Mouse (Mus musculus) forebrain, embryonic 14.5 days (tissue): Measurements from ENCODE around the gene Myf5. TPM values are rescaled to one million over a fixed set of nuclear protein-coding genes. Genes with fewer than 3 reads are reported as not detected.
A peak's percentile ranks its signal among the peaks of the same experiment; 100 is the strongest.

Experiments
- ATAC-seq: fragments of 200-750 bp; cut with Nextera tagmentation; 2 replicates; pipeline ENCODE4 v1.8.0; 2017; ENCODE audit warnings: mild to moderate bottlenecking, moderate library complexity
- DNase-seq: peaks from one replicate; pipeline ENCODE4 v3.0.0-alpha.2; 2015; ENCODE audit warnings: low spot score
- H3K27ac ChIP-seq: fragments of 300-500 bp; sonication (generic); 2 replicates; pipeline ENCODE4 v1.5.1; 2014; ENCODE audit warnings: low read depth, mild to moderate bottlenecking, control low read depth, low read length, moderate library complexity
- H3K27me3 ChIP-seq: fragments of 300-500 bp; sonication (generic); replicated peaks from 2 replicates; pipeline ENCODE4 v1.6.1; 2014; ENCODE audit warnings: low read length, control low read depth, mixed read lengths; ENCODE audit not compliant: control insufficient read depth, insufficient read depth
- H3K36me3 ChIP-seq: fragments of 300-500 bp; sonication (generic); 2 replicates; pipeline ENCODE4 v1.6.1; 2014; ENCODE audit warnings: low read length, control low read depth; ENCODE audit not compliant: control insufficient read depth, insufficient read depth
- H3K4me1 ChIP-seq: fragments of 300-500 bp; sonication (generic); 2 replicates; pipeline ENCODE4 v1.6.1; 2014; ENCODE audit warnings: antibody characterized with exemption, low read length, control low read depth; ENCODE audit not compliant: control insufficient read depth, insufficient read depth
- H3K4me2 ChIP-seq: fragments of 300-500 bp; sonication (generic); 2 replicates; pipeline ENCODE4 v1.6.1; 2014; ENCODE audit warnings: mild to moderate bottlenecking, control low read depth, low read length
- H3K4me3 ChIP-seq: fragments of 300-500 bp; sonication (generic); 2 replicates; pipeline ENCODE4 v1.5.1; 2014; ENCODE audit warnings: low read depth, low read length, control low read depth
- H3K9ac ChIP-seq: fragments of 300-500 bp; sonication (generic); 2 replicates; pipeline ENCODE4 v1.6.1; 2014; ENCODE audit warnings: mild to moderate bottlenecking, low read length, control low read depth, moderate library complexity
- H3K9me3 ChIP-seq: fragments of 300-500 bp; sonication (generic); replicated peaks from 2 replicates; pipeline ENCODE4 v1.6.1; 2016; ENCODE audit warnings: low read length, control low read depth, mixed read lengths; ENCODE audit not compliant: control insufficient read depth
- WGBS: fragments of 180-500 bp; shearing (Covaris S2); extraction: QIAGEN DNeasy Blood & Tissue Kit; methylation state at CpG from one replicate; pipeline ENCODE4 v1.1.7; 2014; 5-methylcytosine and 5-hydroxymethylcytosine counted together
- polyA plus RNA-seq: library from polyadenylated mRNA; unstranded; fragments of >200 nt; fragmentation: Nextera tagmentation; extraction: Ambion mirVana; gene quantifications from 2 replicates; pipeline ENCODE4 v1.2.1, GENCODE M21; 2014

Gene Myf5
- polyA plus RNA-seq, 1 experiment from 2014 or later, result not detected

DNA sequence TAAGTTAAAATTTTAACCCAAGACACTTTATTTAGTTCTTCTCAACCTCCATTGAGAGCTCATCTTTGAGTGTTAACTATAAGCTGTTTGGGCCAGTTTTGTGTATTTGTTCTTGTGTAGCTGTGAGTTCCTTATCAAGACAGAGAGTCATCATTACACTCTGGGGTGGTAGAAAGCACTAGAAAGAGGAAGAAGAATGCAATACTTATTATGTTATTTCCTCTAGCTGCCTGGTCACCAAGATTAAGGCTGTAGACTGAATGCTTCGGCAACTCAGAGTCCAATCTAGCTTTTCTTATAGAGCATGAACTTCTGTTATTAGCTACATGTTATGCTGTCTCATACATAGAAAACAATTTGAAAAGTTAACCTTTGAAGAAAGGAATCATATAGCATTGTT is 10.5 kb upstream of the Myf5 start:
- H3K9me3 ChIP-seq, result no peaks in the 10 kb centered on the region
- no peak for ATAC-seq
- no peak for DNase-seq
- H3K27me3 ChIP-seq, result no peaks in the 10 kb centered on the region
- no peak overlapping the region for H3K4me2 ChIP-seq
- H3K4me3 ChIP-seq, result no peak overlapping the region
- H3K9ac ChIP-seq, result no peak overlapping the region
- no peaks in the 10 kb centered on the region for H3K36me3 ChIP-seq
- 93% methylated on average over 1 of the region's 1 CpGs for WGBS
- no peak overlapping the region for H3K27ac ChIP-seq
- no peaks in the 10 kb centered on the region for H3K4me1 ChIP-seq

DNA sequence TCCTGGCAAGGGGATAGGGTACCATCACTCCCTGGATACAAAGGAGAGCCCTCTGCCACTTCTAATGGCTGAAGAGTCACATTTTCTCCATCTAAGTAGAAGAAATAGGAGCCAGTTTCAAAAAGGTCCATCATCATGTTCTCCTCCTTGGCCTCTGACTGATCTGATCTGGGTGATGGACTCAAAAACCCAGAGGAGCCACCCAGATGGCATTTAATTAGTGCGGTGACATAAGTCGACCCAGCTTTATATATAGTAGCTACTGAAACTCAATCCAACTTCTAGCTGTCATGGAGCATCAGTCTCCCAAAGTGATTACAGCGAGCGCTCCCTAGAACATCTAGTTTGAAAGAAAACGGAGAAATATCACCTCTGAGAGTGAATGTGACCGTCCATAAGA is 8.6 kb upstream of the Myf5 start, which contains the start of gene Myf6:
Gene Myf6, minus strand, starts transcription at position 170 of the 400 bp plus-strand sequence.
- H3K4me2 ChIP-seq, result peak within 1 kb of the TSS; percentile 53
- no peaks in the 10 kb centered on the region for H3K4me1 ChIP-seq
- no peaks in the 10 kb centered on the region for H3K36me3 ChIP-seq
- H3K9ac ChIP-seq, result peak within 1 kb of the TSS; percentile 55; the same call in 1 of the 2 replicates
- H3K27ac ChIP-seq, result no peak within 1 kb of the TSS
- H3K9me3 ChIP-seq, result no peaks in the 10 kb centered on the region
- 92% methylated on average over 6 of the region's 6 CpGs for WGBS
- ATAC-seq (no peak), DNase-seq (no peak)
- peak within 1 kb of the TSS; percentile 27 for H3K4me3 ChIP-seq
- no peaks in the 10 kb centered on the region for H3K27me3 ChIP-seq

DNA sequence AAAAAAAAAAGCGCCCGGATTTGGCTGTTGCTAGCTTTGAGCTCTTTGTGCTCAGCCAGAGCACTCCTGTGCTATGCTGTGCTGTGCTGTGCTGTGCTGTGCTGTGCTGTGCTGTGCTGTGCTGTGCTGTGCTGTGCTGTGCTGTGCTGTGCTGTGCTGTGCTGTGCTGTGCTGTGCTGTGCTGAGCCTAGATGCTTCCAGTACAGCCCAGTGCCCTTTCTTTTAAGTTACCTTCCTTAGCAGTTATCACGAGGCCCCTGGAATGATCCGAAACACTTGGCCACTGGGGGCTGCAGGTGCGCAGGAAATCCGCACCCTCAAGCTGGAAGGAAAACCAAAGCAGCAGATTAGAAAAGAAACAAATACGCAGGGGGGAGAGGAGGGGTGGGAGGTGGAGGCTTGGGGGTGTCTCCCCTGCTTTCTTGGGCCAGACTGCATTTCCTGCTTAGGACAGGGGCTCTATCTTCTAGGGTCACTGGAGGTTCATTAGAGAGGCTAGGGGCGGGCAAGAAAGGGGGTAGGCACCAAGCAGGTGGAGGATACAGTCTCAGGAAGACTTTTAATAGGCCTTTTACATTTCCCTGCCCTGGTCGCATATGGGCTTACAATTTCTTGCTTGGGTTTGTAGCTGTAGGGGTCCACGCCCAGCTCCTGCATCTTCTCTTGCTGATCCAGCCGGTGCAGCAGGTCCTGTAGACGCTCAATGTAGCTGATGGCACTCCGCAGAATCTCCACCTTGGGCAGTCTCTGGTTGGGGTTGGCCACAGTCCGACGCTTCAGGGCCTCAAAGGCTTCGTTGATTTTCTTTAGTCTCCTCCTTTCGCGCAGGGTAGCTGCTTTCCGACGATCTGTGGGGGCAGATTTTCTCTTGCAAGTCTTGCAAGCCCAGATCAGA is 7.9 kb upstream of the Myf5 start:
- ATAC-seq (peak; percentile 81), DNase-seq (no peak)
- H3K9ac ChIP-seq, result peak overlapping the region; percentile 55
- WGBS, result 48% methylated on average over 20 of the region's 20 CpGs
- H3K36me3 ChIP-seq, result no peaks in the 10 kb centered on the region
- H3K4me3 ChIP-seq, result peak overlapping the region; percentile 27
- H3K9me3 ChIP-seq, result no peaks in the 10 kb centered on the region
- H3K27me3 ChIP-seq, result no peaks in the 10 kb centered on the region
- peak overlapping the region; percentile 53 for H3K4me2 ChIP-seq
- no peaks in the 10 kb centered on the region for H3K4me1 ChIP-seq
- H3K27ac ChIP-seq, result no peak overlapping the region

DNA sequence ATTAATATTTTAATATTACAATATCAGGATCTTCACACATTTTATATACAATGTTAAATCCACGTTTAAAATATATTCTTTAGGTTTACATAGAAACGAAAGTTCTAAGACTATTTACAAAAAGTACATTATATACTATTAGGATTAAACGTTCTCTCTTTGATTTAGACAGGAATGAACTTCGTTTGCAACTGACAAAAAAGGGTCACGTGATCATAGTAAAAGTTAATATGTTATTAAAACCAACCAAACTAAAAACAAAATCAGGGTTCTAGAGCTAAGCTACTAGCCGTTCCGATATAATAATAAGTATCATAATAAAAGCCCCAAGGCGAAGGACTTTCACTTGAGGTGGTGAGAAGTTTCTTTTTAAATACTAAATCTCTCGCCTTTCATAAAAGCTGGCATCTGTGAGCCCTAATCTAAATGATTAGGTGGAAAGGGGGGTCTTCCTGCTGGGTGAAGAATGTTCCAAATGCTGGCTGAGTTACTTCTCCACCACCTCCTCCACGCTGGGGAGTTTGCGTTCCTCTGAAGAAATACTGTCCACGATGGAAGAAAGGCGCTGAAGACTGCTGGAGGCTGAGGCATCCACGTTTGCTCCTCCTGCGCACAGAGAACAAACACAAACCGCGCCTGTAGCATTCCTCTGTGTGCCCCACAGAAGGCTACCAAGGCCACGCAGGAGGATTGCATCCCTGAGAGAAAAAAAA is 7.1 kb upstream of the Myf5 start:
- ATAC-seq, result peak; percentile 66
- DNase-seq, result peak; percentile 43
- peak overlapping the region; percentile 55 for H3K9ac ChIP-seq

DNA sequence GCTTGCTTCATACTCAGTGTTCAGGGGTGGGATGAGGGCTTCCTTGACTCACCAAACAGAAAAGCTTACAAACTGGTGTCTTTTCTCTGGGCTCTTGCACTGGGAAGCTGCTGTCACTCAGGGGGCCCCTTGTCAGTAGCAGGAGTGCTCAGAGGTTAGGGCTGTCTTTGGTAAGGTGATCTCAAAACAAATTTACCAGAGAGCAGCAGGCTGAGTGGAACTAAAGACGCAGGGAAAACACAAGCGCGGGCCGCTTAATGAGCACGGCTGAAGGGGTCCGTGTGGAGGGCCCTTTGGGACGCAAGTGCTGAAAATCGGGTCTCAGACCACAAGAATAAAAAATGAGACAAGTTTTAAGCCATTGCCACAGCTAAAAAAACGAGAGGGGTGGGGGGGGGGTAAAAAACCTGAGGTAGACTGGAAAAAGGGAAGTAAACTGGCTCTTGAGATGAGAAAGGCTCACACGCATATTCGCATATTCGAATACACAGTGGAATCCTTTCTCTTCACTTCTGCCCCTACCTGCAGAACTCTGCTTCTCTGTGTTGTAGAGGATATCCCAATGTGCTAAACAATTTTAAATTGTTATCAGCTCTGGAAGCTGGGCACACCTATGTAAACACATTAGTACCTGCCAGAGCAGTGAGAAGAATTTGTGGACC is 2.9 kb upstream of the Myf5 start:
- Histone ChIP-seq H3K27me3 (no peaks in the 10 kb centered on the region), H3K4me1 (no peaks in the 10 kb centered on the region), H3K4me2 (no peak overlapping the region), H3K36me3 (no peaks in the 10 kb centered on the region), H3K9me3 (no peaks in the 10 kb centered on the region), H3K4me3 (no peak overlapping the region), H3K9ac (no peak overlapping the region), H3K27ac (no peak overlapping the region)
- ATAC-seq (no peak), DNase-seq (peak; percentile 14)
- WGBS, result 31% methylated on average over 12 of the region's 12 CpGs

More for the DNA sequence above, 7.1 kb upstream of the Myf5 start:
- H3K9me3 ChIP-seq, result no peaks in the 10 kb centered on the region
- H3K4me1 ChIP-seq, result no peaks in the 10 kb centered on the region
- H3K4me3 ChIP-seq, result peak overlapping the region; percentile 27
- WGBS, result 32% methylated on average over 18 of the region's 18 CpGs
- H3K36me3 ChIP-seq, result no peaks in the 10 kb centered on the region
- H3K4me2 ChIP-seq, result peak overlapping the region; percentile 53
- no peaks in the 10 kb centered on the region for H3K27me3 ChIP-seq
- H3K27ac ChIP-seq, result no peak overlapping the region

DNA sequence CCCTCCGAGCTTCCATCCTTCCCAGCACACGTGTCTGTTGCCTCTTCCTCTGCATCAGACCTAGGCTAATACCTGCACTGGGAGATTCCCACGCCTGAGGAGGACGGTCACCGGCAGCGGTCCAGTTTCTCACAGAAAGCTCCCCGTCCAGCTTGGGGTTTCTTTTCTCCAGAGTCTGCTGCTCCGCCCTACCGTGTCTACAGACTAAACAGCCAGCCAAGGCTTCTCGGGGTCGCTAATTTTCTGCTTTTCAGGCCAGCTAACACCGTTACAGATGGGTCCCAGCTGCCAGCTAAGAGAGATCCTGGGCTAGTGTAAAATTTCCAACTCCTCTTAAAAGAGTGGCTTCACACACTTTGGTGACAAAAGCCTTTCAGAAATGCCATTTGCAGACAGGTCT is 836 bp upstream of the Myf5 start:
- DNase-seq, result no peak
- no peak for ATAC-seq
- Histone ChIP-seq H3K4me3 (no peak overlapping the region), H3K4me2 (no peak overlapping the region), H3K27me3 (no peaks in the 10 kb centered on the region), H3K9ac (no peak overlapping the region), H3K36me3 (no peaks in the 10 kb centered on the region), H3K4me1 (no peaks in the 10 kb centered on the region), H3K9me3 (no peaks in the 10 kb centered on the region), H3K27ac (no peak overlapping the region)
- 77% methylated on average over 12 of the region's 12 CpGs for WGBS

DNA sequence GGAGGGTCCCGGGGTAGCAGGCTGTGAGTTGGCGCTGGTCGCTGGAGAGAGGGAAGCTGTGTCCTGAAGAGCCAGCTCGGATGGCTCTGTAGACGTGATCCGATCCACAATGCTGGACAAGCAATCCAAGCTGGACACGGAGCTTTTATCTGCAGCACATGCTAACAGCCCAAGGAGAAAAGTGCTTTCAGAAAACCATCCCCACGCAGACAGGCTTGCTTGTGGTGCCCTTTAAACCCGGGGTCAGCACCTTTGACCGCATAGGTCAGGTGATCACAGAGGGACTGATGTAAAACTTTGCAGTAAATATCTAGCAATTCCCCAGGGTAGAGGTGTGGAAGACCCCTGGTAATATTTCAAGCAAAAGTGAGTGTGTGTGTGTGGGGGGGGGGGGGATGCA is 1.9 kb downstream of the Myf5 start:
- H3K4me2 ChIP-seq, result no peak overlapping the region
- 89% methylated on average over 10 of the region's 10 CpGs for whole genome bisulfite sequencing
- H3K27ac ChIP-seq, result no peak overlapping the region
- H3K36me3 ChIP-seq, result no peaks in the 10 kb centered on the region
- no peaks in the 10 kb centered on the region for H3K9me3 ChIP-seq
- no peaks in the 10 kb centered on the region for H3K27me3 ChIP-seq
- no peak overlapping the region for H3K9ac ChIP-seq
- H3K4me3 ChIP-seq, result no peak overlapping the region
- no peak for DNase-seq
- no peaks in the 10 kb centered on the region for H3K4me1 ChIP-seq
- ATAC-seq, result no peak

DNA sequence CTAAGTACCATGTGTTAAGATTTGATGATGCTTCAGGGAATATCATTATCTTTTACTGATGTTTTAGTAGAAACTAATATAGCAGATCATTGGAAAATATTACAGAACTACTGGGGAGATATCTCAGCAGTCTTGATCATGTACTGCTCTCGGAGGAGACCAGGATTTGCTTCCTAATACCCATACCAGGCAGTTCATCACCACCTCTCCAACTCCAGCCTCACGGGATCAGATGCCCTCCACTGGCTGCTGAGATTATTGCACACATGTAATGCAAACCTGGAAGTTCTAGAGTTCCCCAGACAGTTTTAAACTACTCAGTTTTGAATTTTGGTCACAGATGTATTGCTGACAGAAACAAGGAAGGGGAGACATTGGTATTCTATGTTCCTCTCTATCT is 12.4 kb downstream of the Myf5 start:
- Histone ChIP-seq H3K36me3 (no peaks in the 10 kb centered on the region), H3K4me1 (no peaks in the 10 kb centered on the region), H3K9ac (no peak overlapping the region), H3K9me3 (no peaks in the 10 kb centered on the region), H3K27ac (no peak overlapping the region), H3K4me3 (no peak overlapping the region), H3K27me3 (no peaks in the 10 kb centered on the region), H3K4me2 (no peak overlapping the region)
- DNase-seq (no peak), ATAC-seq (no peak)
- WGBS, result 60% methylated on average over 2 of the region's 2 CpGs
